Mouse (Mus musculus): ENCODE measurements around the gene Fndc9.

- TF ChIP-seq CTCF (conservative IDR thresholded peaks at IDR 0.05; ENCODE audit: low read length): no peak
- TF ChIP-seq POU5F1 (IDR thresholded peaks at IDR 0.05; ENCODE audit: borderline replicate concordance, low read length): no peak
- no peak for TF ChIP-seq NANOG (IDR thresholded peaks at IDR 0.05; ENCODE audit: borderline replicate concordance, low read length)
Observed at GRCm38 (mm10) chr11:46230184-46230583, 5.1 kb upstream of the Fndc9 start.

Measured in E14TG2a.4 (cell line).